Mouse (Mus musculus) kidney, embryonic 16.5 days (tissue): Measurements from ENCODE around the gene Exosc5. TPM values are rescaled to one million over a fixed set of nuclear protein-coding genes. Genes with fewer than 3 reads are reported as not detected.

Experiments used
- ATAC-seq: fragments of 200-750 bp; cut with Nextera tagmentation; 2 replicates; pipeline ENCODE4 v1.8.0; 2017; ENCODE audit warnings: moderate TSS enrichment; ENCODE audit not compliant: low FRiP score, low TSS enrichment
- H3K27ac ChIP-seq: fragments of 300-500 bp; sonication (generic); 2 replicates; pipeline ENCODE4 v1.5.1; 2014; ENCODE audit warnings: low read length
- H3K27me3 ChIP-seq: fragments of 300-500 bp; sonication (generic); 2 replicates; pipeline ENCODE4 v1.6.1; 2014; ENCODE audit warnings: low read length, control low read depth, mixed read lengths; ENCODE audit not compliant: insufficient read depth
- H3K36me3 ChIP-seq: fragments of 300-500 bp; sonication (generic); 2 replicates; pipeline ENCODE4 v1.6.1; 2014; ENCODE audit warnings: low read length, control low read depth, mixed read lengths; ENCODE audit not compliant: insufficient read depth
- H3K4me1 ChIP-seq: fragments of 300-500 bp; sonication (generic); 2 replicates; pipeline ENCODE4 v1.6.1; 2014; ENCODE audit warnings: low read length, control low read depth, mixed read lengths; ENCODE audit not compliant: insufficient read depth
- H3K4me2 ChIP-seq: fragments of 300-500 bp; sonication (generic); replicated peaks from 2 replicates; pipeline ENCODE4 v1.6.1; 2014; ENCODE audit warnings: low read depth, low read length
- H3K4me3 ChIP-seq: fragments of 300-500 bp; sonication (generic); 2 replicates; pipeline ENCODE4 v1.5.1; 2014; ENCODE audit warnings: mild to moderate bottlenecking, low read length
- H3K9ac ChIP-seq: fragments of 300-500 bp; sonication (generic); replicated peaks from 2 replicates; pipeline ENCODE4 v1.6.1; 2014; ENCODE audit warnings: low read length
- H3K9me3 ChIP-seq: fragments of 300-500 bp; sonication (generic); 2 replicates; pipeline ENCODE4 v1.6.1; 2016; ENCODE audit warnings: low read length, control low read depth
- WGBS: fragments of 180-500 bp; shearing (Covaris S2); extraction: QIAGEN DNeasy Blood & Tissue Kit; methylation state at CpG from one replicate; pipeline ENCODE4 v1.1.7; 2014; 5-methylcytosine and 5-hydroxymethylcytosine counted together
- polyA plus RNA-seq: library from polyadenylated mRNA; unstranded; fragments of >200 nt; fragmentation: Nextera tagmentation; extraction: Ambion mirVana; gene quantifications from 2 replicates; pipeline ENCODE4 v1.2.1, GENCODE M21; 2015

Gene Exosc5
- polyA plus RNA-seq, 1 experiment from 2014 or later: 90.0 TPM

- H3K27ac ChIP-seq: no peak overlapping the region
These were observed 52.2 kb downstream of the Exosc5 start for GRCm38 (mm10) chr7:25711165-25711564.

DNA sequence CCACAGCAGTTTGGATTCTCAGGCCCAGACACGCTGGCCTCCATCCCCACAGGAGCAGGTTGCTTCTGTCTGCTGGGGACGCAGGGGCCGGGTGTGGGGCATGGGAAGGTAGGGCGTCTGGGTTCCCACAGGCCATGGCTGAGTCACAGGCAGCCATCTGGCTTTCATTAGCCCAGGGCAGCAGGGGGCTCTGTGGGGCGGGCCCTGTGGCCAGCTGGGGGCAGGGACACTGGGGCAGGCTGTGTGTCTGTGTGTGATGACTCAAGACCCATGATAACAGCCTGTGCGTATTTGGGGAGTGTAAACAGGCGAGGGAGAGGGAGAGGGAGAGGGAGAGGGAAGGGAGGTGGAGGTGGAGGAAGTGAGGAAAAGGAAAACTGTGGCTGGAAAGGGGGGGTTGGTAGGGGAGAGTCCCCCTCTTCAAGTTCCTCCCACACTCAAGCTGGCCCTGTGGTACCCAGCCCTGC, 52.8 kb downstream of the Exosc5 start:
- no peak for ATAC-seq

More at GRCm38 (mm10) chr7:25711165-25711564, 52.2 kb downstream of the Exosc5 start:
- Histone ChIP-seq H3K36me3 (peaks cover 41% of the 10 kb centered on the region), H3K4me1 (peaks cover 28% of the 10 kb centered on the region), H3K9me3 (no peaks in the 10 kb centered on the region), H3K9ac (no peak overlapping the region), H3K4me2 (no peak overlapping the region), H3K27me3 (no peaks in the 10 kb centered on the region), H3K4me3 (no peak overlapping the region)
- no peak for ATAC-seq
- WGBS: 57% methylated on average over 5 of the region's 5 CpGs

GRCm38 (mm10) chr7:25712801-25713200, 53.8 kb downstream of the Exosc5 start:
- WGBS: 89% methylated on average over 9 of the region's 9 CpGs
- peaks cover 17% of the 10 kb centered on the region for H3K4me1 ChIP-seq
- ATAC-seq: no peak
- no peak overlapping the region for H3K9ac ChIP-seq
- H3K27me3 ChIP-seq: no peaks in the 10 kb centered on the region
- H3K27ac ChIP-seq: no peak overlapping the region
- H3K4me3 ChIP-seq: no peak overlapping the region
- H3K36me3 ChIP-seq: peaks cover 45% of the 10 kb centered on the region
- H3K4me2 ChIP-seq: no peak overlapping the region
- no peaks in the 10 kb centered on the region for H3K9me3 ChIP-seq

More for the DNA sequence above, 52.8 kb downstream of the Exosc5 start:
- WGBS: 32% methylated on average over 7 of the region's 7 CpGs
- no peaks in the 10 kb centered on the region for H3K9me3 ChIP-seq
- peaks cover 45% of the 10 kb centered on the region for H3K36me3 ChIP-seq
- no peaks in the 10 kb centered on the region for H3K27me3 ChIP-seq
- peaks cover 22% of the 10 kb centered on the region for H3K4me1 ChIP-seq
- H3K4me3 ChIP-seq: no peak overlapping the region
- no peak overlapping the region for H3K27ac ChIP-seq
- no peak overlapping the region for H3K9ac ChIP-seq
- no peak overlapping the region for H3K4me2 ChIP-seq

DNA sequence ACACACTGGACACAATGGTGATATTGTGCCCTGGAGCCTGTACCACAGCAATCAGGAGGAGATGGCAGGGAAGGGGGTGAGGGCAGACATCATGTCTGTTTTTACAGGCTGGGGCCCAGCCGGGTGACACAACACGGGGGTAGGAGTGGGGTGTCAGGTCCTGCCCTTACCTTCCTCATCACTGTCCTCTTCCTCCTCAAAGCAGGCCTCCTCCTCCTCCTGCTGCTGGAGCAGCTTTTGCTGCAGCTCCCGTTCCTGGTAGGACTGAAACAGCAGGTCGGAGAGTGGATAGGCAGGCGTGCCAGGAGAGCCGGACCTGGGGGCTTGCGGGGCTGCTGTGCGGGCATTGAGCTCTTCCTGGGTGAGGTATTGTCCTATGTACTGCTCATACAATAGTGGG, 55.6 kb downstream of the Exosc5 start:
- H3K4me1 ChIP-seq: peaks cover 25% of the 10 kb centered on the region
- no peak for ATAC-seq
- no peak overlapping the region for H3K4me2 ChIP-seq
- peaks cover 45% of the 10 kb centered on the region for H3K36me3 ChIP-seq
- H3K4me3 ChIP-seq: no peak overlapping the region
- H3K9ac ChIP-seq: no peak overlapping the region
- whole genome bisulfite sequencing: 93% methylated on average over 8 of the region's 8 CpGs
- no peaks in the 10 kb centered on the region for H3K9me3 ChIP-seq
- no peak overlapping the region for H3K27ac ChIP-seq
- H3K27me3 ChIP-seq: no peaks in the 10 kb centered on the region

DNA sequence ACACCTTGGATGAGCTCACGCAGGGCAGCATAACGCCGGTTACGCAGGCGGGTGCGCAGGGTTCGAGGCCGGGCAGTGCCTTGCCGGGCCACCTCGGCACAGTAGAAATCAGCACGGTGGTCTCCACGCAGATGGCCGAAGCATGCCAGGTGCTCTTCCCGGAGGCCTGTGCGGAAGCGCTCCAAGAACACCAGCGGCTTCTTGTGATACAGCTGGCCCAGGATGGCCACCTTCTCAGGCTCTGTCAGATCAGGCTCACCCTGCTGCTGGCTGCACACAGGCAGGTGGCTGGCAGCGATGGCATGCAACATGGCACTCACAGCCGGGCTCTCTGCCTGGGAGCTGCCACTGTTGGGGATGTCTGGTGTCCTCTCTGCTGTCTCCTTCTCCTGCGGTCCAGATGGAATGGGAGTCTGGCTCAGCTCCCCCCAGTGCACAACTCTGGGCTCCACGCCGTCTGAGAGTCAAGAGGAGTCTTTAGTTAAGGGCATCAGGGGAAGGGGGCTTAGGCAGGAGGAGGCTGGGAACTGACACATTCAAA, 56.8 kb downstream of the Exosc5 start:
- no peak overlapping the region for H3K9ac ChIP-seq
- WGBS: 99% methylated on average over 22 of the region's 22 CpGs
- no peak for ATAC-seq
- H3K27ac ChIP-seq: no peak overlapping the region
- no peak overlapping the region for H3K4me2 ChIP-seq
- H3K4me1 ChIP-seq: peaks cover 18% of the 10 kb centered on the region
- no peak overlapping the region for H3K4me3 ChIP-seq
- peaks cover 51% of the 10 kb centered on the region for H3K36me3 ChIP-seq
- no peaks in the 10 kb centered on the region for H3K27me3 ChIP-seq
- no peaks in the 10 kb centered on the region for H3K9me3 ChIP-seq

- H3K36me3 ChIP-seq: peaks cover 55% of the 10 kb centered on the region
These were observed 58.5 kb downstream of the Exosc5 start for GRCm38 (mm10) chr7:25717478-25717877.

GRCm38 (mm10) chr7:25718788-25719417, 59.9 kb downstream of the Exosc5 start, which contains the start of gene Ccdc97:
Gene Ccdc97 (minus strand): TSS chr7:25719088.
- WGBS: 4% methylated on average over 32 of the region's 32 CpGs
- H3K9ac ChIP-seq: peak within 1 kb of the TSS; percentile 86
- H3K4me1 ChIP-seq: peaks cover 18% of the 10 kb centered on the region
- H3K27ac ChIP-seq: peak within 1 kb of the TSS; percentile 90
- H3K4me2 ChIP-seq: peak within 1 kb of the TSS; percentile 87
- no peaks in the 10 kb centered on the region for H3K27me3 ChIP-seq
- peak; percentile 84 for ATAC-seq
- H3K4me3 ChIP-seq: peak within 1 kb of the TSS; percentile 88
- H3K36me3 ChIP-seq: peaks cover 56% of the 10 kb centered on the region
- H3K9me3 ChIP-seq: no peaks in the 10 kb centered on the region

More at GRCm38 (mm10) chr7:25717478-25717877, 58.5 kb downstream of the Exosc5 start:
- no peaks in the 10 kb centered on the region for H3K9me3 ChIP-seq
- H3K27ac ChIP-seq: no peak overlapping the region
- H3K9ac ChIP-seq: peak overlapping the region; percentile 86; the same call in 1 of the 2 replicates
- 82% methylated on average over 3 of the region's 3 CpGs for WGBS
- peak overlapping the region; percentile 87 for H3K4me2 ChIP-seq
- H3K4me1 ChIP-seq: peaks cover 18% of the 10 kb centered on the region
- no peak overlapping the region for H3K4me3 ChIP-seq
- ATAC-seq: no peak
- H3K27me3 ChIP-seq: no peaks in the 10 kb centered on the region

DNA sequence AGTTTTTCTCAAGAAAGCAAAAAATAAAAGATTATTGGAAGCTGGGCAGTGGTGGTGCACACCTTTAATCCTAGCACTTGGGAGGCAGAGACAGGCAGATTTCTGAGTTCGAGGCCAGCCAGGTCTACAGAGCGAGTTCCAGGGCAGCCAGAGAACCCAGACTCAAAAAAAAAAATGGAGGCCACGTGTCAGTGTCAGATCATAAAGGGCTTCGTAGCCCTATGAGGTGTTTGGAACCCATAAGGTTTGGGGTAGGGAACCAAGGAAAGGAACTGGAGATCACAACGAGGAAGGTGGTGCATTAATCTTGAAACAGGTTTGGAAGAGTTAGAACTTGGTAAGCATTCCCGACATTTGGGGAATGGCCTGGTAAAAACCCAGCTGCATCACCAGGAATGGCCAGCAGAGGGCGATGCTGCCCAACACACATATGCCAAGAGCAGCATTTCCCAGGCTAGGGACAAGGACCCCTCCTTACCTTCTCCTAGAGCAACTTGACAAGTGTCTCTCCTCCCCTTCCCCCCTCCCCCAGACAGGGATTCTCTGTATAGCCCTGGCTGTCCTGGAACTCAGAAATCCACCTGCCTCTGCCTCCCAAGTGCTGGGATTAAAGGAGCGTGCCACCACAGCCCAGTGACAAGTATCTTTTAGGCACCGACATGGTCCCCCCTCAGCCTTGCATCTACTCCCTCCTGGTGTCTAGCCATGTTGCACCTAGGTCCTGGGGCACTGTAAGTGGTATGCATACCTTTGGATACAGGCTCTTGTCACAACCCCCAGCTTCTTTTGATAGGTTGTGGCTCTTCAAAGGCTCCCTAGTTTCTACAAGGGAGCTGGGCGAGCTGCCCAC, 61.0 kb downstream of the Exosc5 start:
- Histone ChIP-seq H3K4me1 (peaks cover 18% of the 10 kb centered on the region), H3K9ac (0 out of 2 replicates have a peak overlapping the region, but pooled peaks have one; percentile 86), H3K27me3 (no peaks in the 10 kb centered on the region), H3K4me2 (no peak overlapping the region), H3K4me3 (no peak overlapping the region), H3K36me3 (peaks cover 56% of the 10 kb centered on the region), H3K27ac (peak overlapping the region; percentile 90), H3K9me3 (no peaks in the 10 kb centered on the region)
- WGBS: 66% methylated on average over 10 of the region's 10 CpGs
- ATAC-seq: peak; percentile 32

DNA sequence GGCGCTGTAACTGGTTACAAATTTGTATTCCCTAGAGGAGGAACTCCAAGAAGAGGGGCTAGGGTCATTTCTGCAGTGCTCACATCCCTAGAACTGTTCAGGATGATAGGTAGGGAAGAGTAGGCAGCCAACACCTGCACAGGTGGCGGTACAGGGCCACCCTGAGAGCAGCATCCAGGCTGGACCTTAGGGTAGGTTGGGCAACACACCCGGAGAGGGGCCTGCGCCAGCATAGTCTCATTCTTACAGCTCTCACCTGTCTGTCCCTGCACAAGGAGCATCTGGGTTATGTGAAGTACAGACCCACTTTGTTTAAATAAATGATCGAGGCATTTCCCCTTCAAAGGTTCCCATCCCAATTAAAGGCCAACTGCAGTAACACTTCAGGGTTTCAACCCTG, 61.8 kb downstream of the Exosc5 start:
- Histone ChIP-seq H3K4me3 (no peak overlapping the region), H3K9ac (no peak overlapping the region), H3K4me2 (no peak overlapping the region), H3K4me1 (peaks cover 18% of the 10 kb centered on the region), H3K9me3 (no peaks in the 10 kb centered on the region), H3K27me3 (no peaks in the 10 kb centered on the region), H3K27ac (no peak overlapping the region), H3K36me3 (peaks cover 56% of the 10 kb centered on the region)
- 86% methylated on average over 5 of the region's 5 CpGs for WGBS
- no peak for ATAC-seq
